Mouse (Mus musculus) heart, adult 18-20 months (tissue): Measurements from ENCODE around the gene Gm12790. TPM values are rescaled to one million over a fixed set of nuclear protein-coding genes. Genes with fewer than 3 reads are reported as not detected.
"Not testable (repeated sequence)": the region's sequence is repeated elsewhere in the genome, so short reads cannot be mapped to it uniquely, and the experiment has no call there.

ENCODE experiments used
- DNase-seq, 2 experiments: peaks; one replicate each; pipeline ENCODE4 v3.0.0; 2021 to 2022; ENCODE audit warnings: mixed read lengths in 1 of 2
- long read RNA-seq, 2 experiments: library from polyadenylated mRNA; stranded (forward); transcript quantifications; one replicate each; pipeline ENCODE4 v2.0.0; 2021
- total RNA-seq, 2 experiments: library from RNA; stranded (reverse); gene quantifications; 2 replicates each; pipeline ENCODE4 v1.2.3; 2021

Gene Gm12790
- not detected for total RNA-seq
- long read RNA-seq, experiment 1, result 0 reads
- long read RNA-seq, experiment 2, result 0 reads

DNA sequence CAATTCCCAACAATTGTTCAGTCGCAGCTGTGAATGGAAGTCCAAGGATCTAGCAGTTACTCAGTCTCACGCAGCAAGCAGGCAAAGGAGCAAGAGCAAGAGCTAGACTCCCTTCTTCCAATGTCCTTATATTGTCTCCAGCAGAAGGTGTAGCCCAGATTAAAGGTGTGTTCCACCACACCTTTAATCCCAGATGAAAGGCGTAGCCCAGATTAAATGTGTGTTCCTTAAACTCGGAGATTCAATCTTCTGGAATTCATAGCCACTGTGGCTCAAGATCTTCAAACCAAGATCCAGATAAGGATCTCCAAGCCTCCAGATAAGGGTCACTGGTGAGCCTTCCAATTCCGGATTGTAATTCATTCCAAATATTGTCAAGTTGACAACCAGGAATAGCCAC lies at the start of gene Gm12790:
TSS of gene Gm12790 (minus strand) at position 101 of the 400 bp plus-strand sequence.
- DNase-seq, result not testable (repeated sequence)

DNA sequence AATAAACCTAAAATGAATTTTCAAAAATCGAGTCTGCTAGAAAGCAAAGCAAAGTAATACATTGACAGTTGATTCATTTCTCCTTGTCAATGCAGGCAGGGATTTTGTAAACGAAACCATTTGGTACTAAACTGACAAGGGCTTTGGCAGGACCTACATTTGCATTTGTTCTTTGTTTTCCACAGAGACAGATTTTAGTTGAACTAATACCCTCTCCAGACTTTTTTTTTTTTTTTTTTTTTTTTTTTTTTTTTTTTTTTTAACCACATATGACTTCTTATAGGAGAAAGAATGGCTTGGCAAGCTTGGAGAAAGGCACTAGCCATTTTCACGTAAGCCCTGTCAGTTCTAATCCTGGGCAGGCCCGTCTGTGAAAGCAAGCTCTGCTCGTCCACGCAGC lies 45.8 kb upstream of the Gm12790 start:
- no peak for DNase-seq

DNA sequence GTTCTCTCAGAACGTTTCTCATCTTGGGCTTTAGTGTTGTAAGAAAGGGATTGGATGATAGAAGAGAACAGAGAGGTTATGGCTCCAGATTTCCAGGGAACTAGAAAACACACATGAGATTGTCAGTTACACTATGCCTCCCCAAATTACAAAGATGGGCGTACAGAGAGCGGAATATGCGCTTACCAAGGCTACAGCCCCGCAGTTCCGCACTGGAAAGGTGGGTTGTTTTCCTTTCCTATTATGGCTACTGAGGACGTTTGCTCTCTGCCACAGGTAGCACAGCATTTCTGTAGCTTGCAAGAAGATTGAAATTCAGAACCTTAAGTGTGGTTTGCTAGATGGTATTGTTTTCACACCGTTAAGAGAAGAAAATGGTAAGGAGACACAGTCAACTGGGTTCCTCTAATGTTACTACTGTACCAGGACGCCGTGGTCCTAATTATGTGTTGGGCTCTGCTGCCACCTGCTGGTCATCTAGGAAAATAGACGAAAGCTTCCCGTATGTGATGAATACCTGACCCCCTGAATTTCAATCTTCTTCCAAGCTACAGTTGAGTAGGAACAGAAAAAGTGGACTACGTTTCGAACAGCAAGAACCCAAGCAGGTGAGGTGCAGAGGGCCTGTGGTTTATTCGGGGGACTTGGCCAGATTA lies 17.5 kb upstream of the Gm12790 start:
- DNase-seq, result peak; percentile 54 to 87

DNA sequence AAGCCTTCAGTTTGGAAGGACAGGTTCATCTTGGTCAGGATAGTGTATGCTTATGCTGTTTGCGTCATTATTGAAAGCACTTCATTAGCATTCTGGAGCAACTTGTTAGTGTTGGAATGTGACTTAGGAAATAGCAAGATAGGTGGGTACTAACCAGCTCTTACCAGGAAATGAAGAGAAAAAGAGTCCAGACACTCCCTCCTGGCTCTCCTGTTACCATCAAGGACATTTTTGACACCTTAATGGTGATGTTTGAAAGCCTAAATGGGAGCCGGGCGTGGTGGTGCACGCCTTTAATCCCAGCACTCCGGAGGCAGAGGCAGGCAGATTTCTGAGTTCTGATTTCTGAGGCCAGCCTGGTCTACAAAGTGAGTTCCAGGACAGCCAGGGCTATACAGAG lies 16.6 kb upstream of the Gm12790 start:
- no peak for DNase-seq

DNA sequence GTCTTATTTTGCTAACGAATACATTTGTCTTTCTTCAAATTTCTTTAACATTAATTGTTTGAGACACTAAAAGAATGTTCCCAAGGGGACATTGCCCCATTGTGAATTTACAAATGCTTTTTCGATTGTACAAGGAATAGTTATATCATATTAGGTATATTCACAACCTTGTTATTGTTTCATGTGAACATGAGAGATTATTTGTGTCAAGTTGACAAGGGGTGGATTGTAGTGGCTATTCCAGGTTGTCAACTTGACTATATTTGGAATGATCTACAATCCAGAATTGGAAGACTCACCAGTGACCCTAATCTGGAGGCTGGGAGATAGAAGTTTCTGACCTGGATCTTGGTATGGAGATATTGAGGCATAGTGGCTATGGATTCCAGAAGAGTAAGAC lies 5.5 kb upstream of the Gm12790 start, which contains the start of gene Gm12789:
TSS of gene Gm12789 (plus strand) at position 301 of the 400 bp plus-strand sequence.
- DNase-seq, result not testable (repeated sequence)

DNA sequence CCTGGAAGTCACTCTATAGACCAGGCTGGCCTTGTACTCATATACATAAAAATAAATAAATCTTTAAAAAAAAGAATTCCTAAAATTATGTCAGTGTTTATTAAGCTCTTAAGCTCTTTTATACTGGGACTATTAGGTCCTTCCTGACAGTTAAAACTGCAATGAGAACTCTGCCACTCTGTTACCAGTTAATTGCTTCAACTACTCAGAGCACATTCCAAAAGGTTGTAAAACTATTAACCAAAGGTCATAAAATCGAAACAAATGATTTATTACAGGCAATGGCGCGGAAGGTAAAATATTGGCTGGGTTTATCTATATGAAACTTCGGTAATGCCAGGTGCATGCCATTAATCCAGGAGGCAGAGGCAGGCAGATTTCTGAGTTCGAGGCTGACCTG lies 4.8 kb upstream of the Gm12790 start:
- DNase-seq, result no peak

DNA sequence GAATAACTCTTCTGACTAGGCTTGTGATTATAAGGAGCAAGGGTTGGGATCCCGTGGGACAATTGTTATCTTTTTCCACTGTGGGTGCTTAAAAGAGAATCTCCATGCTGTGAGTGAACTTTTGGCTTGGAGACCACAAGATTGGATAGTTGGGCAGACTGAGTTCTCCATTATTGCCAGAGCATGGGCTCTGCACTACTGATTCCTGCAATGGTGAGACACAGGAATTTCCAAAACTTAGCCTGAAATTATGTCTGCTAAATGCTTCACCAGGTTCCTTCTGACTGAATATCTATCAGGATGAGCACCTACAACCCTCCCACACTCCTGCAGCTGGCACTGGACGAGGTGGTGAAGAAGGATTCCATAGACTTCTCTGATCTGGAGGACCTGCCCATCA lies 40.7 kb downstream of the Gm12790 start, which contains the start of gene Gm12794:
TSS of gene Gm12794 (plus strand) at position 301 of the 400 bp plus-strand sequence.
- not testable (repeated sequence) for DNase-seq

Other genes starting within 250 kb of the Gm12790 start
- gene B020004J07Rik, start 137.0 kb downstream of the Gm12790 start, total RNA-seq, result not detected
- not detected for gene C130073F10Rik, start 87.3 kb downstream of the Gm12790 start, total RNA-seq
- gene Gm12800, start 71.9 kb downstream of the Gm12790 start, total RNA-seq, result not detected
- not detected for gene Gm12794, start 40.6 kb downstream of the Gm12790 start, total RNA-seq
- gene Gm12789, start 5.6 kb upstream of the Gm12790 start, total RNA-seq, result not detected
- 10 to 100 TPM; 20.5 to 23.0 TPM for gene Pde4b, start 106.5 kb upstream of the Gm12790 start, total RNA-seq